Mouse (Mus musculus) kidney, postnatal 0 days (tissue): ENCODE data around the gene Skida1. TPM values are rescaled to one million over a fixed set of nuclear protein-coding genes. Genes with fewer than 3 reads are reported as not detected.

ENCODE experiments used
- ATAC-seq: fragments of 200-750 bp; cut with Nextera tagmentation; replicated peaks from 2 replicates; pipeline ENCODE4 v1.8.0; 2017; ENCODE audit warnings: low read depth, moderate number of reproducible peaks, moderate TSS enrichment, moderate library complexity; ENCODE audit not compliant: low FRiP score
- DNase-seq: peaks from one replicate; pipeline ENCODE4 v3.0.0-alpha.2; 2016; ENCODE audit warnings: low spot score
- H3K27ac ChIP-seq: fragments of 300-500 bp; sonication (generic); 2 replicates; pipeline ENCODE4 v1.5.1; 2014; ENCODE audit warnings: mild to moderate bottlenecking
- H3K27me3 ChIP-seq: fragments of 300-500 bp; sonication (generic); 2 replicates; pipeline ENCODE4 v1.6.1; 2014; ENCODE audit warnings: low read length, mixed read lengths; ENCODE audit not compliant: insufficient read depth
- H3K36me3 ChIP-seq: fragments of 300-500 bp; sonication (generic); 2 replicates; pipeline ENCODE4 v1.6.1; 2014; ENCODE audit warnings: low read length, mixed read lengths; ENCODE audit not compliant: insufficient read depth
- H3K4me1 ChIP-seq: fragments of 300-500 bp; sonication (generic); replicated peaks from 2 replicates; pipeline ENCODE4 v1.6.1; 2014; ENCODE audit warnings: antibody characterized with exemption, low read length, mixed read lengths; ENCODE audit not compliant: insufficient read depth
- H3K4me2 ChIP-seq: fragments of 300-500 bp; sonication (generic); 2 replicates; pipeline ENCODE4 v1.6.1; 2014; ENCODE audit warnings: mild to moderate bottlenecking, low read length, moderate library complexity, mixed read lengths
- H3K4me3 ChIP-seq: fragments of 300-500 bp; sonication (generic); replicated peaks from 2 replicates; pipeline ENCODE4 v1.5.1; 2014; ENCODE audit warnings: low read depth, low read length
- H3K9ac ChIP-seq: fragments of 300-500 bp; sonication (generic); 2 replicates; pipeline ENCODE4 v1.6.1; 2014; ENCODE audit warnings: low read depth, low read length
- H3K9me3 ChIP-seq: fragments of 300-500 bp; sonication (generic); replicated peaks from 2 replicates; pipeline ENCODE4 v1.6.1; 2016; ENCODE audit warnings: low read length, inconsistent platforms, mixed read lengths
- CTCF ChIP-seq: IDR thresholded peaks from 2 replicates; pipeline ENCODE4 v1.5.1; 2016; ENCODE audit warnings: antibody characterized with exemption, low read depth, mild to moderate bottlenecking, moderate library complexity
- WGBS: fragments of 180-500 bp; shearing (Covaris S2); extraction: QIAGEN DNeasy Blood & Tissue Kit; methylation state at CpG from one replicate; pipeline ENCODE4 v1.1.7; 2014; 5-methylcytosine and 5-hydroxymethylcytosine counted together
- polyA plus RNA-seq: library from polyadenylated mRNA; unstranded; fragments of >200 nt; fragmentation: Nextera tagmentation; extraction: Ambion mirVana; gene quantifications from 2 replicates; pipeline ENCODE4 v1.2.1, GENCODE M21; 2015

Skida1 gene
- polyA plus RNA-seq, 1 experiment from 2014 or later, result 7.8 TPM

- H3K9me3 ChIP-seq, result no peaks in the 10 kb centered on the region
- H3K27me3 ChIP-seq, result no peaks in the 10 kb centered on the region
- no peak for TF ChIP-seq CTCF
- peak overlapping the region; percentile 57 for H3K4me3 ChIP-seq
- DNase-seq (peak; percentile 98), ATAC-seq (peak; percentile 98)
- under 1% methylated on average over 38 of the region's 50 CpGs for WGBS
- H3K4me2 ChIP-seq, result peak overlapping the region; percentile 84
- H3K9ac ChIP-seq, result peak overlapping the region; percentile 85
- peak overlapping the region; percentile 99 for H3K27ac ChIP-seq
- H3K36me3 ChIP-seq, result no peaks in the 10 kb centered on the region
- H3K4me1 ChIP-seq, result 0 out of 2 replicates have a peak, but pooled peaks cover 9% of the 10 kb centered on the region
Observed at GRCm38 (mm10) chr2:18056786-18057255, 8.0 kb upstream of the Skida1 start.

DNA sequence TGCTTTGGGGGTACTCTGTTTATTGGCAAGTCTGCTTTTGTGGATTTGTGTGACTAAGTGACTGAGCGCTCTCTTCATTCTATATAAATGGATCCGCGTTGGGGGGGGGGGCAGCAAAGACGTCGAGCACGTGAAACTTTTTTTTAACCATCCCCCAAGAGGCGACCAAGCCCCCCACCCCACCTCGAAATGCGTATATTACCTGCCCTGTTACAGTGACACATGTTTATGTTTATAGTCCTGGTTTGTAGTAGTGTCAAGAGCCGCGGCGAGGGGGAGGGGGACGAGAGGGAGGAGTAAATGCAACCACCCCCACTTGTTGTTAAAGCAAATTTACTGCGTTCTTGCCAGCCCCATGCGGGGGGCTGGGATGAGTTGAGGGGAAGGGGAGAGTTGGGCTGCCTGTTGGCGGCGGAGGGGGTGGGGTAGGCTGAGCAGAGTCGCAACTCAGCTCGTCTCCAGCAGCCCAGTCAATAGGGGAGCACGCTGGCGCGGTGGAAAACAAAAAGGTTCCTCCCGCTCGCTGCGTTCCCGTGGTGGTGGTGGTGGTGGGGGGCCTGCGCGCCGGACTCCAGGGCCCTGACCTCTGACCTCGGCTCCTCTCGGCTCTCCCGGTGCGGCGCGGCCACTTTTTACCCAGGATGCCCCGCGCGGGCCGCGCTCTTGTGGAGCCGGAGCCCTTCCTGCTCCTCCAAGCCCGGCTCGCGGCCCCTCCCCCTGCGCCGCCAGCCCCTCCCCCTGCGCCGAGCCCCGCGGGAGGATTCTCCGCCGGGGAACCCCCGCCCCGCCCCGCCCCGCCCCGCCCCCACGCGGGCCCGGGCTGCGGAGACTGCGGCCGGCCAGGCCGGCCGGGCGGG, 7.3 kb upstream of the Skida1 start:
- Histone ChIP-seq H3K4me1 (0 out of 2 replicates have a peak, but pooled peaks cover 9% of the 10 kb centered on the region), H3K27ac (peak overlapping the region; percentile 99), H3K9ac (peak overlapping the region; percentile 85), H3K4me3 (peak overlapping the region; percentile 57), H3K27me3 (no peaks in the 10 kb centered on the region), H3K9me3 (no peaks in the 10 kb centered on the region), H3K36me3 (no peaks in the 10 kb centered on the region), H3K4me2 (peak overlapping the region; percentile 84)
- ATAC-seq (peak; percentile 93), DNase-seq (peak; percentile 97)
- WGBS, result 1% methylated on average over 53 of the region's 66 CpGs
- TF ChIP-seq CTCF, result no peak

- H3K4me1 ChIP-seq, result 0 out of 2 replicates have a peak, but pooled peaks cover 9% of the 10 kb centered on the region
- peak within 1 kb of the TSS; percentile 99 for H3K27ac ChIP-seq
- H3K9ac ChIP-seq, result peak within 1 kb of the TSS; percentile 85
- WGBS, result 10% methylated on average over 20 of the region's 20 CpGs
- DNase-seq (peak; percentile 63), ATAC-seq (no peak)
- no peak for TF ChIP-seq CTCF
- H3K9me3 ChIP-seq, result no peaks in the 10 kb centered on the region
- no peaks in the 10 kb centered on the region for H3K36me3 ChIP-seq
- peak within 1 kb of the TSS; percentile 57 for H3K4me3 ChIP-seq
- H3K4me2 ChIP-seq, result peak within 1 kb of the TSS; percentile 84
- H3K27me3 ChIP-seq, result no peaks in the 10 kb centered on the region
Observed at GRCm38 (mm10) chr2:18055016-18055928, 6.4 kb upstream of the Skida1 start, which contains the start of gene Mllt10. TSS of gene Mllt10 (plus strand) at chr2:18055237.

GRCm38 (mm10) chr2:18053951-18054530, 5.2 kb upstream of the Skida1 start:
- Histone ChIP-seq H3K4me2 (peak overlapping the region; percentile 84; the same call in 1 of the 2 replicates), H3K4me3 (no peak overlapping the region), H3K27ac (no peak overlapping the region), H3K36me3 (no peaks in the 10 kb centered on the region), H3K9ac (no peak overlapping the region), H3K4me1 (peaks cover 15% of the 10 kb centered on the region; the same call in 1 of the 2 replicates), H3K27me3 (no peaks in the 10 kb centered on the region), H3K9me3 (no peaks in the 10 kb centered on the region)
- WGBS, result 33% methylated on average over 2 of the region's 2 CpGs
- ATAC-seq (no peak), DNase-seq (peak; percentile 81)
- TF ChIP-seq CTCF, result no peak

GRCm38 (mm10) chr2:18053243-18053950, 4.5 kb upstream of the Skida1 start:
- H3K27me3 ChIP-seq, result no peaks in the 10 kb centered on the region
- no peak overlapping the region for H3K4me2 ChIP-seq
- 90% methylated on average over 1 of the region's 1 CpGs for WGBS
- H3K9ac ChIP-seq, result no peak overlapping the region
- TF ChIP-seq CTCF, result no peak
- H3K36me3 ChIP-seq, result no peaks in the 10 kb centered on the region
- H3K27ac ChIP-seq, result no peak overlapping the region
- ATAC-seq, result no peak
- no peak overlapping the region for H3K4me3 ChIP-seq
- H3K9me3 ChIP-seq, result no peaks in the 10 kb centered on the region
- peaks cover 15% of the 10 kb centered on the region; the same call in 1 of the 2 replicates for H3K4me1 ChIP-seq
- DNase-seq, result no peak
